Mouse (Mus musculus) neutrophil, adult 65 days (primary cell): ENCODE measurements around the gene Fgfrl1. TPM values are rescaled to one million over a fixed set of nuclear protein-coding genes. Genes with fewer than 3 reads are reported as not detected.

Source experiments
- total RNA-seq: library from RNA; stranded (reverse); gene quantifications from 2 replicates; pipeline ENCODE4 v1.2.4, GENCODE M21; 2023

Fgfrl1 gene
- 0.64 and 1.9 TPM in 2 replicates for total RNA-seq

DNA sequence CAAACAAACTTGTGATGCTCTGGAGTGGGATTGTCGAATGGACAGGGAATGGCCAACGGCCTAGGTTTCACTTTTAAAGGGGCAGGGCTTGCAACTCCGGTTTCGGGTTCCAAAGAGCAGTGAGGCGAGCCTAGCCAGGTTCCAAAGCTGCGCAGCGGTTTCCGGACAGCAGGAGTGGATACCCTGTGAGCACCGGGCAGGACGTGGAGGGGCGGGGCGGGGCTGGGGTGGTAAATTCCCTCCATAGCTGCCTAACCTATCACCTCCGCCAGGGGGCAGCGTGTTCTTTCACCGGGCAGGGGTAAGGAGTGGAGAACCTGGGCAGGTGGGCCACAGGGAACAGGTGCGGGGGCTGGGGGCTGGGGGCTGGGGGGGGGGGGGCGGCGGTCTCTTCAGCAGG lies at the start of gene Fgfrl1:
Gene Fgfrl1 (plus strand): TSS at position 112 of the 400 bp plus-strand sequence.

DNA sequence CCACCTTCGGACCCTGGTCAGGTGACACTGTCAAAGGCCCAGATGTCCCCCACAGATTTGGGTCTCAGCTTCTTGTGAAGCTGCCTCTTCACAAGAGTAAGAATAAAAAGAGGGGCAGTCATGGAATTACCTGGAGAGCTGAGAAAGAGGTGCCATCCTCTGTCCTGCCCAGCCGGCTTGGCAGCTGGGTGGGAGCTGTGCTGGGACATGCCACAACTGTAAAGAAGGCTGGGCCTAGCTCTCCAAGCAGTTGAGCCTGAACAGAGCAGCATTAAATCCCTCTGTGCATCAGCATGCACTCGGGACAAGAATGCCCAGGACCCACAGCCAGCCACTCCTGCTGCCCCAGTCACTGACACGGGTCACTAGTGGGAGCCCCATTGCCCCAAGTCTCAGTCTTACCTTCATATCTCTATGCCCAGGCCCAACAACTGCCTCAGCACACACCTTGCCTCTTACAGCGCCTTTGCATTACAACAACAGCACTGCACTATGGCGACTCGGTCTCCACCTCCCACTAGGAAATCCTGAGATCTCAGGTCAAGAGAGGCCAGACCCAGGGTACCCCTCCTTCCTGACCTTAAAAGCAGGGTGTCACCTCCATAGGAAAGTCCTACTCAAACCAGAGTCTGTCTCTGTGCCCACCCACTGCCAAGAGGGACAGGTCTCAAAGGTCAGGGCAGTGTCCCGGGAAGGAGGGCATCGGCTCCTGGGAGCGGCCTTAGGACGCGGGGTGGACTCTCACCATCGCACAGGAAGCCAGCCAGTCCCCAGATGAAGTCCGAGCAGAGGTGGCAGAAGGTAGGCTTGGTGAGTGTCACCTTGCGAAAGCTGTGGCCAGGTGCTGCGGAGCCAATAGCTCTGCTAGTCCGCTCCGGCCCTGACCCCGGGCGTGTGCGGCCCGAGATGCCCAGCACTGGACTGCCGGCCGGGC lies 32.2 kb upstream of the Fgfrl1 start, which contains the start of gene Idua:
Gene Idua (plus strand): TSS at position 634 of the 934 bp plus-strand sequence.

DNA sequence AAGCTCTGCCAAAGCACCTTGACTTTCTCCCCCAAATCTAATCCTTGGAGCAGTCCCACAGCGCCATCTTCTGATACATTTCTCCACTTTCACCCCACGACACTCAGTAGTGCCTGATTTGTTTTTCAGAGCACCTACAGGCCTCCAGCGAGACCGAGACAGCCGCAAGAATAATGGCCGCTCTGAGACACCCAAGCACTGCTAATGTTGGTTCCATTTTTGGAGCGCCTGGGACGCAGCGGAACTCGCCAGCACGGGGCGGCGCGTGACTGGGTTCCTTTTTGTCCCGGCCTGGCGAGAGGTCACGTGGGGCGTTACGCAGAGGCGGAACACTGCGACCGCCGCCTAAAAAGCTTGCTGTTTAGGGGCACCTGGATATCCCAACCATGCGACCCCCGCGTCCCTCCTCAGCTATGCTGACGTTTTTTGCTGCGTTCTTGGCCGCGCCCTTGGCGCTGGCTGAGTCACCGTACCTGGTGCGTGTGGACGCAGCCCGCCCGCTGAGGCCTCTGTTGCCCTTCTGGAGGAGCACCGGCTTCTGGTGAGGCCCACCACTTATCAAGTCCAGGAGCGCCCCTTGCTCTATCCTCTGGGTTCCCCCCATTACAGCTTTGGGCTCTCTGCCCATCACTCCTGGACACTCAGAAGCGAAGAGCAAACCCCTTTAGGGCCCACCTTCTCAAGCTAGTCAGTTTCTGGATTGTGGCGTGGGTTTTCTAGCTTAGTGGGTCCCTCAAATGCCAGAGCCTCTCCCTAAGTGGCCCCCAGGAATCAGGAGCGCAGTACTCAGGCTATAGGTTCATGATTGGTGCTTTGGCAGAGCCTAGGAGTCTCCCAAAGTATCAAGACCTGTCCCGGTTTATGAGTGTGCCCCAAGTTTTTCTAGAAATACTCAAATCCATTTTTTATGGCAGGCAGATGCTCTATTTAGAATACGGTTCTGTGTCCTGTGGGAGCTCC lies 22.9 kb upstream of the Fgfrl1 start, which contains the start of gene Dgkq:
Gene Dgkq (minus strand): TSS at position 696 of the 960 bp plus-strand sequence.

DNA sequence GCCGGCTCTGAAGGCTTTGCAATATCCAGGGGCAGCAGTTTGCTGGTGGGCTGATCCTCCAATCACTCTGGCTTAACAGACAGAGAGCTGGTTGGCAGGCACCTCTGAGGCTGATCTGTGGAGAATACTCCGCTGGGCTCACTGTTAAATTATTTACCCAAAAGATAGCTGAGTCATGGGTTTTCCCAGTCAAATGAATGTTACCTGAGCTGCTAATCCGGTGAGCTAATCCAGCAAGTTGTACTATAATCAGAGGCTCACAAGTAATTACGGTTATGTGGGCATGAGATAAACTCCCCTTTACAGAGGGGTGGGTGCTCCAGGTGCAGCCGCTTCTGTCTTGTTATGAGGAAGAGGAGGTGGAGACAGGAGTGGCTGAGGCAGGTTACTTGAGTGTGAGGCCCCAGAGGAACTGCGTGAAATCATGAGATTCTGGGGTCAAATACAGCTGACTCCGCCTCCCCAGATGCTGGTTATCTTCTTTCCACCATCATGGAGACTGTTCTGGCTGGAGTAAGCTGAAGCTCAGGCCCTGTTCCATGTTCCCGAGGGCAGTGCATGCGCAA lies 16.8 kb upstream of the Fgfrl1 start, which contains the start of gene Slc26a1:
Gene Slc26a1 (minus strand): TSS at position 319 of the 566 bp plus-strand sequence.

Other genes starting within 250 kb of the Fgfrl1 start
- gene Mfsd7a, start 243.5 kb upstream of the Fgfrl1 start, total RNA-seq = 12.2 and 13.4 TPM in 2 replicates
- gene Pcgf3, start 231.2 kb upstream of the Fgfrl1 start, total RNA-seq = 11.1 and 14.6 TPM in 2 replicates
- not detected in 2 replicates for gene Cplx1, start 142.4 kb upstream of the Fgfrl1 start, total RNA-seq
- 115 and 124 TPM in 2 replicates for gene Gak, start 62.6 kb upstream of the Fgfrl1 start, total RNA-seq
- gene Tmem175, start 62.6 kb upstream of the Fgfrl1 start, total RNA-seq = 10.3 and 13.5 TPM in 2 replicates
- 12.8 and 18.0 TPM in 2 replicates for gene Idua, start 32.1 kb upstream of the Fgfrl1 start, total RNA-seq
- gene Dgkq, start 22.7 kb upstream of the Fgfrl1 start, total RNA-seq = 9.8 and 18.2 TPM in 2 replicates
- gene Slc26a1, start 16.8 kb upstream of the Fgfrl1 start, total RNA-seq = 0.16 TPM in 2 replicates
- gene Rnf212, start 82.6 kb downstream of the Fgfrl1 start, total RNA-seq = not detected in 2 replicates
- not detected in 2 replicates for gene Tmed11, start 103.0 kb downstream of the Fgfrl1 start, total RNA-seq
- not detected in 2 replicates for gene Vmn2r8, start 116.5 kb downstream of the Fgfrl1 start, total RNA-seq
- gene Vmn2r9, start 160.2 kb downstream of the Fgfrl1 start, total RNA-seq = not detected in 2 replicates